Mouse (Mus musculus) lung, postnatal 0 days (tissue): ENCODE measurements around the gene Glb1l. TPM values are rescaled to one million over a fixed set of nuclear protein-coding genes. Genes with fewer than 3 reads are reported as not detected.

Experiments used
- ATAC-seq: fragments of 200-750 bp; cut with Nextera tagmentation; 2 replicates; pipeline ENCODE4 v1.8.0; 2017; ENCODE audit warnings: moderate library complexity
- DNase-seq: peaks from one replicate; pipeline ENCODE4 v3.0.0-alpha.2; 2016; ENCODE audit warnings: low spot score
- H3K27ac ChIP-seq: fragments of 300-500 bp; sonication (generic); 2 replicates; pipeline ENCODE4 v1.5.1; 2014; ENCODE audit warnings: antibody characterized with exemption, mild to moderate bottlenecking, low read length, mixed read lengths
- H3K27me3 ChIP-seq: fragments of 300-500 bp; sonication (generic); replicated peaks from 2 replicates; pipeline ENCODE4 v1.6.1; 2014; ENCODE audit warnings: low read length, mixed read lengths; ENCODE audit not compliant: insufficient read depth
- H3K36me3 ChIP-seq: fragments of 300-500 bp; sonication (generic); 2 replicates; pipeline ENCODE4 v1.6.1; 2014; ENCODE audit warnings: low read length, mixed read lengths; ENCODE audit not compliant: insufficient read depth
- H3K4me1 ChIP-seq: fragments of 300-500 bp; sonication (generic); 2 replicates; pipeline ENCODE4 v1.6.1; 2014; ENCODE audit warnings: antibody characterized with exemption, low read depth, low read length, mixed read lengths; ENCODE audit not compliant: insufficient read depth
- H3K4me2 ChIP-seq: fragments of 300-500 bp; sonication (generic); replicated peaks from 2 replicates; pipeline ENCODE4 v1.6.1; 2014; ENCODE audit warnings: low read depth, mild to moderate bottlenecking, low read length, moderate library complexity, mixed read lengths
- H3K4me3 ChIP-seq: fragments of 300-500 bp; sonication (generic); 2 replicates; pipeline ENCODE4 v1.5.1; 2014; ENCODE audit warnings: low read depth, low read length
- H3K9ac ChIP-seq: fragments of 300-500 bp; sonication (generic); replicated peaks from 2 replicates; pipeline ENCODE4 v1.6.1; 2014; ENCODE audit warnings: low read depth, mild to moderate bottlenecking
- H3K9me3 ChIP-seq: fragments of 300-500 bp; sonication (generic); 2 replicates; pipeline ENCODE4 v1.6.1; 2016; ENCODE audit warnings: low read length, mixed read lengths
- CTCF ChIP-seq: IDR thresholded peaks from 2 replicates; pipeline ENCODE4 v1.5.1; 2016; ENCODE audit warnings: antibody characterized with exemption, mild to moderate bottlenecking
- EP300 ChIP-seq: IDR thresholded peaks from 2 replicates; pipeline ENCODE4 v1.6.1; 2016; ENCODE audit warnings: antibody characterized with exemption, mild to moderate bottlenecking, control low read depth
- WGBS: fragments of 180-500 bp; shearing (Covaris S2); extraction: QIAGEN DNeasy Blood & Tissue Kit; methylation state at CpG from one replicate; pipeline ENCODE4 v1.1.7; 2014; 5-methylcytosine and 5-hydroxymethylcytosine counted together
- polyA plus RNA-seq: library from polyadenylated mRNA; unstranded; fragments of >200 nt; fragmentation: Nextera tagmentation; extraction: Ambion mirVana; gene quantifications from 2 replicates; pipeline ENCODE4 v1.2.1, GENCODE M21; 2015

Glb1l gene
- polyA plus RNA-seq, 1 experiment from 2014 or later = 8.6 TPM

GRCm38 (mm10) chr1:75182160-75182559, 28.5 kb downstream of the Glb1l start:
- no peak overlapping the region for H3K9ac ChIP-seq
- H3K9me3 ChIP-seq = no peaks in the 10 kb centered on the region
- H3K4me3 ChIP-seq = no peak overlapping the region
- TF ChIP-seq EP300 (no peak), CTCF (peak; percentile 32)
- no peak for ATAC-seq
- 79% methylated on average over 4 of the region's 4 CpGs for WGBS
- H3K27me3 ChIP-seq = no peaks in the 10 kb centered on the region
- no peak overlapping the region for H3K27ac ChIP-seq
- H3K4me2 ChIP-seq = no peak overlapping the region
- H3K36me3 ChIP-seq = peaks cover 32% of the 10 kb centered on the region
- DNase-seq = no peak
- no peaks in the 10 kb centered on the region; the same call in none of the 2 replicates for H3K4me1 ChIP-seq

GRCm38 (mm10) chr1:75181377-75181870, 29.2 kb downstream of the Glb1l start:
- WGBS = 87% methylated on average over 4 of the region's 4 CpGs
- no peak for ATAC-seq
- Histone ChIP-seq H3K27ac (no peak overlapping the region), H3K4me2 (no peak overlapping the region), H3K9me3 (no peaks in the 10 kb centered on the region), H3K36me3 (peaks cover 32% of the 10 kb centered on the region), H3K4me1 (no peaks in the 10 kb centered on the region; the same call in none of the 2 replicates), H3K27me3 (no peaks in the 10 kb centered on the region), H3K4me3 (no peak overlapping the region), H3K9ac (no peak overlapping the region)
- DNase-seq = no peak
- TF ChIP-seq EP300 (no peak), CTCF (no peak)

GRCm38 (mm10) chr1:75180741-75181140, 29.9 kb downstream of the Glb1l start:
- Histone ChIP-seq H3K4me3 (no peak overlapping the region), H3K27me3 (no peaks in the 10 kb centered on the region), H3K4me2 (peak overlapping the region; percentile 92), H3K27ac (no peak overlapping the region), H3K36me3 (peaks cover 28% of the 10 kb centered on the region), H3K9me3 (no peaks in the 10 kb centered on the region), H3K4me1 (no peaks in the 10 kb centered on the region; the same call in none of the 2 replicates), H3K9ac (no peak overlapping the region)
- WGBS = 23% methylated on average over 6 of the region's 7 CpGs
- TF ChIP-seq EP300 = no peak
- no peak for TF ChIP-seq CTCF
- DNase-seq (no peak), ATAC-seq (no peak)

- Histone ChIP-seq H3K36me3 (peaks cover 22% of the 10 kb centered on the region), H3K4me3 (peak within 1 kb of the TSS; percentile 52), H3K9ac (peak within 1 kb of the TSS; percentile 29; the same call in 1 of the 2 replicates), H3K27me3 (no peaks in the 10 kb centered on the region), H3K4me2 (peak within 1 kb of the TSS; percentile 92), H3K4me1 (no peaks in the 10 kb centered on the region; the same call in none of the 2 replicates), H3K27ac (no peak within 1 kb of the TSS), H3K9me3 (no peaks in the 10 kb centered on the region)
- TF ChIP-seq EP300 (no peak), CTCF (no peak)
- ATAC-seq = peak; percentile 95
- peak; percentile 95 for DNase-seq
- WGBS = under 1% methylated on average over 31 of the region's 31 CpGs
Measured at GRCm38 (mm10) chr1:75180105-75180590, 30.5 kb downstream of the Glb1l start, which contains the start of gene Abcb6. TSS of gene Abcb6 (minus strand) at chr1:75180392.

- no peaks in the 10 kb centered on the region for H3K9me3 ChIP-seq
- no peaks in the 10 kb centered on the region for H3K27me3 ChIP-seq
- H3K9ac ChIP-seq = peak overlapping the region; percentile 29; the same call in 1 of the 2 replicates
- H3K36me3 ChIP-seq = peaks cover 17% of the 10 kb centered on the region
- H3K27ac ChIP-seq = no peak overlapping the region
- DNase-seq = peak; percentile 30
- peak overlapping the region; percentile 92 for H3K4me2 ChIP-seq
- ATAC-seq = peak; percentile 62
- peak overlapping the region; percentile 52 for H3K4me3 ChIP-seq
- no peaks in the 10 kb centered on the region; the same call in none of the 2 replicates for H3K4me1 ChIP-seq
- WGBS = 9% methylated on average over 22 of the region's 23 CpGs
- no peak for TF ChIP-seq CTCF
- TF ChIP-seq EP300 = no peak
Measured at GRCm38 (mm10) chr1:75179334-75180104, 31.1 kb downstream of the Glb1l start.
